Mouse (Mus musculus) liver, postnatal 0 days (tissue): ENCODE measurements around the gene Cstad. TPM values are rescaled to one million over a fixed set of nuclear protein-coding genes. Genes with fewer than 3 reads are reported as not detected.

Experiments used
- ATAC-seq: fragments of 200-750 bp; cut with Nextera tagmentation; 2 replicates; pipeline ENCODE4 v1.8.0; 2017; ENCODE audit warnings: mild to moderate bottlenecking, moderate library complexity
- DNase-seq: peaks from one replicate; pipeline ENCODE4 v3.0.0-alpha.2; 2016
- H3K27ac ChIP-seq: fragments of 300-500 bp; sonication (generic); 2 replicates; pipeline ENCODE4 v1.5.1; 2014; ENCODE audit warnings: antibody characterized with exemption, moderate library complexity, mild to moderate bottlenecking, low read depth
- H3K27me3 ChIP-seq: fragments of 300-500 bp; sonication (generic); 2 replicates; pipeline ENCODE4 v1.6.1; 2014; ENCODE audit warnings: low read length, control low read depth, mixed read lengths; ENCODE audit not compliant: insufficient read depth
- H3K36me3 ChIP-seq: fragments of 300-500 bp; sonication (generic); replicated peaks from 2 replicates; pipeline ENCODE4 v1.6.1; 2014; ENCODE audit warnings: mild to moderate bottlenecking, control low read depth, low read length, moderate library complexity, mixed read lengths; ENCODE audit not compliant: insufficient read depth
- H3K4me1 ChIP-seq: fragments of 300-500 bp; sonication (generic); 2 replicates; pipeline ENCODE4 v1.6.1; 2014; ENCODE audit warnings: antibody characterized with exemption, mild to moderate bottlenecking, control low read depth; ENCODE audit not compliant: insufficient read depth
- H3K4me2 ChIP-seq: fragments of 300-500 bp; sonication (generic); 2 replicates; pipeline ENCODE4 v1.6.1; 2014; ENCODE audit warnings: low read depth, mild to moderate bottlenecking, low read length, moderate library complexity, mixed read lengths
- H3K4me3 ChIP-seq: fragments of 300-500 bp; sonication (generic); 2 replicates; pipeline ENCODE4 v1.5.1; 2014; ENCODE audit warnings: low read depth, low read length
- H3K9ac ChIP-seq: fragments of 300-500 bp; sonication (generic); replicated peaks from 2 replicates; pipeline ENCODE4 v1.6.1; 2014; ENCODE audit warnings: mild to moderate bottlenecking, moderate library complexity
- H3K9me3 ChIP-seq: fragments of 300-500 bp; sonication (generic); 2 replicates; pipeline ENCODE4 v1.6.1; 2016; ENCODE audit warnings: mild to moderate bottlenecking, control low read depth, low read length, mixed read lengths
- CTCF ChIP-seq: sonication (generic); IDR thresholded peaks from 2 replicates; pipeline ENCODE4 v1.5.1; 2016; ENCODE audit warnings: antibody characterized with exemption, low read depth
- EP300 ChIP-seq: IDR thresholded peaks from 2 replicates; pipeline ENCODE4 v1.6.1; 2016; ENCODE audit warnings: antibody characterized with exemption, low read depth, mild to moderate bottlenecking
- WGBS: fragments of 180-500 bp; shearing (Covaris S2); extraction: QIAGEN DNeasy Blood & Tissue Kit; methylation state at CpG from one replicate; pipeline ENCODE4 v1.1.7; 2014; ENCODE audit not compliant: insufficient replicate concordance; 5-methylcytosine and 5-hydroxymethylcytosine counted together
- polyA plus RNA-seq: library from polyadenylated mRNA; unstranded; fragments of >200 nt; fragmentation: Nextera tagmentation; extraction: Ambion mirVana; gene quantifications from 2 replicates; pipeline ENCODE4 v1.2.1, GENCODE M21; 2015

Cstad gene
- polyA plus RNA-seq, 1 experiment from 2014 or later, result 0.22 TPM

DNA sequence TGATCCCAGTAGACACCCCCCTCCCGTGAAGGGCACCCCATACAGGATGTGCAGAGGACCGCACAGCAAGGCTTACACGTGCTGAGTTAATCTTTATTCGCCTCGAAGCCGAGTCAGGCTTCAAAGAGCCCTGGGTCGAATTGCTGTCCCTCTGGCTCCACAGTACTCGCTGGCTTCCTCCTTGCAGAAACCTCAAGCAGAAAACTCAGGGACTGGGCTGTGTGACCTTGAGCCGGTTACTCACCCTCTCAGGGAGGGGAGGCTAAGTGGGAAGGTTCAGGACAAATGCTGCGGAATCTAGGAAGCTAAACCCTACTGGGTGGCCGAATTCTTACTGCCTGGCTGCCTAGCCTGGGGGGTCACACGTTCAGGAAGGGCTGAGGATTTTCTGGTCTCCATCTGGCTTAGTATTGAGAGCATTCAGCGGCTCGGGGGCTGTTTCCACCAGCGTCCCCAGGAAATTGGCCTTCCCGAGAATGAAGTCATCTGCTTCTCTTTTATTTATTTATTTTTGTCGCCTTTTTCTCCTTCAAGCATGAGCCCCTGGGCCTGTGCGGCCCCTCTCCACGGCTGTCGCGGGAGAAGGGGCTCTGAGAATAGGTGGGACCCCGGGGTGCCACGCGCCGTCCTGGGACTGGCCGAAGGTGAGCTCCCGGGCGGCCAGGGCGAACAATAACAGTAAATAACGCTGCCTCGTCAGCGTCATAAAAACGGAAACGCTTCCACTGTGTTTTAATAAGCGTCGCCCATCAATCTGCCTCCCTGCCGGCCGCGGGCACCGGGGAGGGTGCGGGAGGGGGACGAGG is 63.0 kb downstream of the Cstad start:
- TF ChIP-seq CTCF (no peak), EP300 (no peak)
- H3K4me3 ChIP-seq, result peak overlapping the region; percentile 66
- DNase-seq (peak; percentile 31), ATAC-seq (peak; percentile 29)
- H3K9ac ChIP-seq, result peak overlapping the region; percentile 72
- WGBS, result 2% methylated on average over 42 of the region's 42 CpGs
- H3K4me1 ChIP-seq, result peaks cover 32% of the 10 kb centered on the region
- H3K27me3 ChIP-seq, result no peaks in the 10 kb centered on the region
- H3K4me2 ChIP-seq, result peak overlapping the region; percentile 96
- no peaks in the 10 kb centered on the region for H3K36me3 ChIP-seq
- peak overlapping the region; percentile 85 for H3K27ac ChIP-seq
- no peaks in the 10 kb centered on the region for H3K9me3 ChIP-seq

- ATAC-seq, result peak; percentile 91
These were observed 63.6 kb downstream of the Cstad start for GRCm38 (mm10) chr2:30658480-30658843.

More at GRCm38 (mm10) chr2:30658480-30658843, 63.6 kb downstream of the Cstad start:
- H3K4me2 ChIP-seq, result peak overlapping the region; percentile 96
- H3K4me3 ChIP-seq, result peak overlapping the region; percentile 66
- TF ChIP-seq CTCF, result no peak
- TF ChIP-seq EP300, result no peak
- WGBS, result under 1% methylated on average over 29 of the region's 45 CpGs
- no peaks in the 10 kb centered on the region for H3K9me3 ChIP-seq
- peak overlapping the region; percentile 72 for H3K9ac ChIP-seq
- no peaks in the 10 kb centered on the region for H3K27me3 ChIP-seq
- DNase-seq, result peak; percentile 98
- H3K4me1 ChIP-seq, result peaks cover 32% of the 10 kb centered on the region
- no peaks in the 10 kb centered on the region for H3K36me3 ChIP-seq
- peak overlapping the region; percentile 85 for H3K27ac ChIP-seq

Other genes starting within 250 kb of the Cstad start
- gene Sh3glb2, start 235.7 kb upstream of the Cstad start, polyA plus RNA-seq, result 13.9 and 14.4 TPM in 2 replicates
- gene Miga2, start 230.8 kb upstream of the Cstad start, polyA plus RNA-seq, result 7.6 and 8.2 TPM in 2 replicates
- 12.0 and 12.2 TPM in 2 replicates for gene Dolpp1, start 202.8 kb upstream of the Cstad start, polyA plus RNA-seq
- 57.5 and 64.3 TPM in 2 replicates for gene Crat, start 179.2 kb upstream of the Cstad start, polyA plus RNA-seq
- gene Ptpa, start 179.0 kb upstream of the Cstad start, polyA plus RNA-seq, result 65.6 and 76.8 TPM in 2 replicates
- gene Ier5l, start 120.8 kb upstream of the Cstad start, polyA plus RNA-seq, result 0.31 and 0.69 TPM in 2 replicates
- not detected in 2 replicates for gene 1700001O22Rik, start 208.6 kb downstream of the Cstad start, polyA plus RNA-seq
- 27.8 and 30.2 TPM in 2 replicates for gene Ntmt1, start 212.8 kb downstream of the Cstad start, polyA plus RNA-seq
- gene Asb6, start 235.3 kb downstream of the Cstad start, polyA plus RNA-seq, result 16.7 and 16.9 TPM in 2 replicates
- gene Prrx2, start 239.9 kb downstream of the Cstad start, polyA plus RNA-seq, result 0.07 and 0.17 TPM in 2 replicates